Mouse (Mus musculus): ENCODE results near the gene Pcsk6. TPM values are rescaled to one million over a fixed set of nuclear protein-coding genes. Genes with fewer than 3 reads are reported as not detected.

Gene Pcsk6
- polyA plus RNA-seq, 1 experiment from 2014 or later = 2.9 TPM

GRCm38 (mm10) chr7:66010518-66010917, 149.0 kb downstream of the Pcsk6 start:
- no peak overlapping the region for H3K4me2 ChIP-seq
- no peaks in the 10 kb centered on the region for H3K9me3 ChIP-seq (replicated peaks)
- 62% methylated on average over 6 of the region's 6 CpGs for WGBS
- H3K4me3 ChIP-seq (replicated peaks) = no peak overlapping the region
- 0 out of 2 replicates have a peak, but pooled peaks cover 12% of the 10 kb centered on the region for H3K4me1 ChIP-seq
- ATAC-seq (replicated peaks; ENCODE audit: low FRiP score) = no peak
- H3K9ac ChIP-seq = no peak overlapping the region
- H3K27ac ChIP-seq = no peak overlapping the region
- no peaks in the 10 kb centered on the region for H3K36me3 ChIP-seq
- no peaks in the 10 kb centered on the region for H3K27me3 ChIP-seq

GRCm38 (mm10) chr7:66027747-66028146, 166.2 kb downstream of the Pcsk6 start:
- Histone ChIP-seq H3K4me1 (no peaks in the 10 kb centered on the region), H3K27ac (no peak overlapping the region), H3K36me3 (no peaks in the 10 kb centered on the region), H3K4me3 (replicated peaks) (no peak overlapping the region), H3K27me3 (no peaks in the 10 kb centered on the region), H3K9ac (no peak overlapping the region), H3K4me2 (no peak overlapping the region), H3K9me3 (replicated peaks) (no peaks in the 10 kb centered on the region)
- no peak for ATAC-seq (replicated peaks; ENCODE audit: low FRiP score)
- 79% methylated on average over 2 of the region's 2 CpGs for WGBS

DNA sequence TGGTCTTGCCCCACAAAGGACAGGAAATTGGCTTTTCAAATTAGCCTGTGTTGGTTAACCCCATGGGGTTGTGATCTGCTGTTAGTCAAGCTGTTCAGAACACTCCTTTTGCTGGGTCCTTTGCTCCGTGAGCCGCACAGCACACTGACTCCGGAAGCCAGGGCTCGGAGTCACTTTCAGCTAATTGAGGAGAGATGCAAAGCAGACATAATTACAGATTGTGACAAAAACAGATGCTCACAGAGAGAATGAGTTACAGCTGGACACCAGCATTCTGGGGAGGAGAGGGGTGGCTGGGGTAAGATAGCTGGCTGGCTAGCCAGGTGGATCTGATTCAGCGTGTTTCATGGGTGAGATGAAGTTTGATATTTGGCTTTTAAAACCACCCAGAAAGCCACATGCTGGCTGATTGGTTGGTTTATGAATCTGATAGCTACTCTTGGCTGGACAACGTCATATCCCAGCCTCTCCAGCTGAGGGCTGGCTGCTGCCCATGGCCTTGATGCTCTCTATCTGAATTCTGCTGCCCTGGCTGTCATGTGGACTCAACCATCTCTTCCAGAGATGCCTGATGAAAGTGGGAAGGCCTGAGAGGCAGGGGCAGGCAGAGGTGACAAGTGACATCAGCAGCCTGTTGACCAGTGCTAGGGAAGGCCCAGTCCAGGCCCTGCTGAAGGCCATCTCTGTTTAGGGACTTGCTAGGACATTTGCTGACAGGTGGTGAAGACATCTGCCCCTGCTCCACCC, 167.4 kb downstream of the Pcsk6 start:
- H3K27me3 ChIP-seq = no peaks in the 10 kb centered on the region
- WGBS = 44% methylated on average over 6 of the region's 6 CpGs
- no peaks in the 10 kb centered on the region for H3K4me1 ChIP-seq
- no peak for ATAC-seq (replicated peaks; ENCODE audit: low FRiP score)
- no peak overlapping the region for H3K27ac ChIP-seq
- no peaks in the 10 kb centered on the region for H3K9me3 ChIP-seq (replicated peaks)
- H3K4me2 ChIP-seq = no peak overlapping the region
- no peak overlapping the region for H3K9ac ChIP-seq
- no peak overlapping the region for H3K4me3 ChIP-seq (replicated peaks)
- no peaks in the 10 kb centered on the region for H3K36me3 ChIP-seq

DNA sequence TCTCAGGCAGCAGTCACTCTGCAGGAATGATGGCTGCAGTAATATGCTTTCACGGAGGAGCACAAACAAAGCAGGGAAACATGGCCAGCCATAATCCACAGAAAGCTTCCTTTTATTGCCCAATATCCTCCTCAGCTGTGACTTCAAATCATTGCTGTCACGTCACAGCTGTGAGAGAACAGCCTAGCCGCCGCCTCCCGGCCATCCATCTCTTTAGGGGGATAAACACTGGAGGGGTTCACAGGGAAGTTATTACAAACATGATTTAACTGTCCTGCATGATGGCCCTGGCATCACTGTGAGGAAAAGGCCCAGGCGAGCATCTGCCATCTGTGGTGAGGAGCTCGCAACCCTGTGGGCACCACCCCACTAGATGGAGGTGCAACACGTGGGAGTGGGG, 175.3 kb downstream of the Pcsk6 start:
- peaks cover 13% of the 10 kb centered on the region; the same call in 1 of the 2 replicates for H3K27me3 ChIP-seq
- H3K9me3 ChIP-seq (replicated peaks) = no peaks in the 10 kb centered on the region
- no peak overlapping the region for H3K4me3 ChIP-seq (replicated peaks)
- peaks cover 23% of the 10 kb centered on the region for H3K4me1 ChIP-seq
- 34% methylated on average over 8 of the region's 8 CpGs for WGBS
- no peak overlapping the region for H3K4me2 ChIP-seq
- H3K27ac ChIP-seq = no peak overlapping the region
- H3K36me3 ChIP-seq = no peaks in the 10 kb centered on the region
- ATAC-seq (replicated peaks; ENCODE audit: low FRiP score) = no peak
- H3K9ac ChIP-seq = no peak overlapping the region

DNA sequence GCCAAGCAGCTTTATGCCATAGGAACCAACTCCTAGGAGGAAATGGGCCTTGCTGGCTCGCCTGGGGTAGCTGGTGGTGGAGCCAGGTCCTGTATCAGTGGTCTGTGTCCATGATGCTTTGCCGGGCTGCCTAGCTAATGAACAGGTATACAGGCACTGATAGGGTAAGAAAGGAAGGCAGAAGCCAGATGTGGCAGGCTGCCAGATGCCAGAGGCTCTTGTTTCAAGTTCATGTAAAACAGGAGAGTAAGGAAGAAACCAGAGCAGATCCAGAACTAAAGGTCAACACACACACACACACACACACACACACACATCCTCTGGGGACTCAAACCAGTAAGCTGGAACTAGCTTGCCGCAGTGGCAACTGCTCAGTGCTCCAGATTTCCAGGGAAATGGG, 176.7 kb downstream of the Pcsk6 start:
- Histone ChIP-seq H3K4me1 (peaks cover 23% of the 10 kb centered on the region), H3K9ac (no peak overlapping the region), H3K9me3 (replicated peaks) (no peaks in the 10 kb centered on the region), H3K4me3 (replicated peaks) (no peak overlapping the region), H3K27ac (no peak overlapping the region), H3K36me3 (no peaks in the 10 kb centered on the region), H3K4me2 (no peak overlapping the region), H3K27me3 (peaks cover 13% of the 10 kb centered on the region; the same call in 1 of the 2 replicates)
- 49% methylated on average over 3 of the region's 3 CpGs for WGBS
- ATAC-seq (replicated peaks; ENCODE audit: low FRiP score) = no peak

GRCm38 (mm10) chr7:66038730-66039129, 177.2 kb downstream of the Pcsk6 start:
- ATAC-seq (replicated peaks; ENCODE audit: low FRiP score) = 0 out of 2 replicates have a peak, but pooled peaks have one; percentile 26
- Histone ChIP-seq H3K27me3 (peaks cover 13% of the 10 kb centered on the region; the same call in 1 of the 2 replicates), H3K27ac (no peak overlapping the region), H3K9me3 (replicated peaks) (no peaks in the 10 kb centered on the region), H3K36me3 (no peaks in the 10 kb centered on the region), H3K4me3 (replicated peaks) (no peak overlapping the region), H3K4me2 (no peak overlapping the region), H3K4me1 (peaks cover 23% of the 10 kb centered on the region), H3K9ac (no peak overlapping the region)
- WGBS = 45% methylated on average over 11 of the region's 11 CpGs

- Histone ChIP-seq H3K27ac (no peak overlapping the region), H3K9me3 (replicated peaks) (no peaks in the 10 kb centered on the region), H3K9ac (no peak overlapping the region), H3K4me3 (replicated peaks) (no peak overlapping the region), H3K4me1 (peaks cover 23% of the 10 kb centered on the region), H3K36me3 (no peaks in the 10 kb centered on the region), H3K4me2 (no peak overlapping the region), H3K27me3 (peaks cover 13% of the 10 kb centered on the region; the same call in 1 of the 2 replicates)
- no peak for ATAC-seq (replicated peaks; ENCODE audit: low FRiP score)
- WGBS = 75% methylated on average over 18 of the region's 18 CpGs
Measured at GRCm38 (mm10) chr7:66040026-66040814, 178.7 kb downstream of the Pcsk6 start.

- Histone ChIP-seq H3K4me1 (peaks cover 22% of the 10 kb centered on the region), H3K4me2 (no peak within 1 kb of the TSS), H3K27ac (no peak within 1 kb of the TSS), H3K9me3 (replicated peaks) (no peaks in the 10 kb centered on the region), H3K4me3 (replicated peaks) (no peak within 1 kb of the TSS), H3K36me3 (no peaks in the 10 kb centered on the region), H3K27me3 (no peaks in the 10 kb centered on the region), H3K9ac (no peak within 1 kb of the TSS)
- ATAC-seq (replicated peaks; ENCODE audit: low FRiP score) = no peak
- WGBS = 64% methylated on average over 10 of the region's 10 CpGs
Measured at GRCm38 (mm10) chr7:66043552-66044459, 182.3 kb downstream of the Pcsk6 start, which contains the start of gene Gm45213. Gm45213 (plus strand) TSS chr7:66043602.

DNA sequence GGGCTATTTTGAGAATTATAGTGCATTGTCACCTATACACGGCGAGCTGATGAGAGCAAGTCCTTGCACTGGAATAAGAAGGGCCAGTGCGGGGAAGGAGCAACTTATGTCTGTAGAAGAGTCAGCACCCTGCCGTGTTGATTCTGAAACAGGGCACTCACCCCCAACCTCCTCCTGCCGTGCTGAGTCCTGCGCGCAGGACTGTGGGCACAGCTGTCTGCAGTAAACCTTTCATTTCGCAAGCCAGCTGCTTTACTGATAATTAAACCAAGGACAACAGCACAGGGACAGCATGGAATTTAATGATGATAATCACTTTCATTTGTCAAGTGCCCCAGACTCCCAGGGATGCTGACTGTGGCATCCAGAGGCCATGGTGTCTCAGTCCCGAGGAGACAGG, 183.1 kb downstream of the Pcsk6 start:
- Histone ChIP-seq H3K4me2 (no peak overlapping the region), H3K4me3 (replicated peaks) (no peak overlapping the region), H3K36me3 (no peaks in the 10 kb centered on the region), H3K4me1 (peaks cover 15% of the 10 kb centered on the region; the same call in 1 of the 2 replicates), H3K27ac (no peak overlapping the region), H3K9ac (no peak overlapping the region), H3K27me3 (no peaks in the 10 kb centered on the region), H3K9me3 (replicated peaks) (no peaks in the 10 kb centered on the region)
- no peak for ATAC-seq (replicated peaks; ENCODE audit: low FRiP score)
- WGBS = 32% methylated on average over 9 of the region's 9 CpGs

- H3K27ac ChIP-seq = no peak overlapping the region
- H3K36me3 ChIP-seq = no peaks in the 10 kb centered on the region
- no peak overlapping the region for H3K4me3 ChIP-seq (replicated peaks)
- H3K27me3 ChIP-seq = no peaks in the 10 kb centered on the region
- H3K9me3 ChIP-seq (replicated peaks) = no peaks in the 10 kb centered on the region
- peaks cover 14% of the 10 kb centered on the region; the same call in 1 of the 2 replicates for H3K4me1 ChIP-seq
- ATAC-seq (replicated peaks; ENCODE audit: low FRiP score) = 0 out of 2 replicates have a peak, but pooled peaks have one; percentile 29
- H3K9ac ChIP-seq = no peak overlapping the region
- 58% methylated on average over 17 of the region's 17 CpGs for WGBS
- H3K4me2 ChIP-seq = no peak overlapping the region
Measured at GRCm38 (mm10) chr7:66046921-66047918, 185.7 kb downstream of the Pcsk6 start.

- Histone ChIP-seq H3K4me2 (no peak overlapping the region), H3K4me1 (peaks cover 14% of the 10 kb centered on the region; the same call in 1 of the 2 replicates), H3K27ac (no peak overlapping the region), H3K4me3 (replicated peaks) (no peak overlapping the region), H3K9ac (no peak overlapping the region), H3K36me3 (no peaks in the 10 kb centered on the region), H3K27me3 (no peaks in the 10 kb centered on the region), H3K9me3 (replicated peaks) (no peaks in the 10 kb centered on the region)
- no peak for ATAC-seq (replicated peaks; ENCODE audit: low FRiP score)
- 70% methylated on average over 4 of the region's 4 CpGs for WGBS
Measured at GRCm38 (mm10) chr7:66047975-66048374, 186.4 kb downstream of the Pcsk6 start.
